Mouse (Mus musculus) liver, adult 2 months (tissue): ENCODE data around the gene Camk2b. TPM values are rescaled to one million over a fixed set of nuclear protein-coding genes. Genes with fewer than 3 reads are reported as not detected.
A peak's percentile ranks its signal among the peaks of the same experiment; 100 is the strongest.

Source experiments
- DNase-seq: peaks from one replicate; pipeline ENCODE4 v3.0.0-alpha.2; 2011; ENCODE audit warnings: low read depth, low spot score; ENCODE audit errors: extremely low read depth
- H3K27ac ChIP-seq: fragments of 200-500 bp; replicated peaks from 2 replicates; pipeline ENCODE4 v1.5.1; 2012; ENCODE audit warnings: low read depth, mild to moderate bottlenecking, control low read depth, inconsistent platforms, low read length; ENCODE audit not compliant: insufficient read depth
- H3K27me3 ChIP-seq: fragments of 200-500 bp; 2 replicates; pipeline ENCODE4 v1.6.1; 2012; ENCODE audit warnings: mild to moderate bottlenecking, moderate library complexity, low read length, inconsistent platforms; ENCODE audit not compliant: control insufficient read depth, insufficient read depth
- H3K36me3 ChIP-seq: fragments of 200-500 bp; 2 replicates; pipeline ENCODE4 v1.6.1; 2012; ENCODE audit warnings: low read length, inconsistent platforms; ENCODE audit not compliant: control insufficient read depth, insufficient read depth
- H3K4me1 ChIP-seq: fragments of 200-500 bp; 2 replicates; pipeline ENCODE4 v1.6.1; 2011; ENCODE audit warnings: low read length; ENCODE audit not compliant: control insufficient read depth, insufficient read depth
- H3K4me3 ChIP-seq: fragments of 200-500 bp; 2 replicates; pipeline ENCODE4 v1.5.1; 2011; ENCODE audit warnings: low read depth, mild to moderate bottlenecking, control low read depth, low read length, moderate library complexity; ENCODE audit not compliant: insufficient read depth
- H3K79me2 ChIP-seq: fragments of 200-500 bp; 2 replicates; pipeline ENCODE4 v1.6.1; 2012; ENCODE audit warnings: inconsistent platforms, mild to moderate bottlenecking, low read length, moderate library complexity; ENCODE audit not compliant: control insufficient read depth, insufficient read depth
- H3K9ac ChIP-seq: fragments of 200-500 bp; 2 replicates; pipeline ENCODE4 v1.6.1; 2012; ENCODE audit warnings: low read depth, mild to moderate bottlenecking, control low read depth, inconsistent platforms, low read length
- CTCF ChIP-seq: fragments of 200-500 bp; IDR thresholded peaks from 2 replicates; pipeline ENCODE4 v1.5.1; 2011; ENCODE audit warnings: low read depth, low read length, control low read depth
- POLR2A ChIP-seq: fragments of 200-500 bp; IDR thresholded peaks from 2 replicates; pipeline ENCODE4 v1.6.1; 2011; ENCODE audit warnings: low read length, control low read depth; ENCODE audit not compliant: insufficient read depth; ENCODE audit errors: extremely low read depth
- WGBS: fragments of 180-500 bp; shearing (Covaris S2); methylation state at CpG from one replicate; pipeline ENCODE4 v1.1.7; 2018; 5-methylcytosine and 5-hydroxymethylcytosine counted together
- polyA plus RNA-seq: library from polyadenylated mRNA; depleted of rRNA; stranded (reverse); fragments of >200 nt; gene quantifications from 2 replicates; pipeline ENCODE4 v1.2.3, GENCODE M21; 2012
- total RNA-seq: library from RNA; depleted of rRNA; stranded (reverse); fragments of >200 nt; gene quantifications from 2 replicates; pipeline ENCODE4 v1.2.3, GENCODE M21; 2014

The Camk2b gene
- total and polyA plus RNA-seq, 2 experiments, result 8.1 to 8.5 TPM

DNA sequence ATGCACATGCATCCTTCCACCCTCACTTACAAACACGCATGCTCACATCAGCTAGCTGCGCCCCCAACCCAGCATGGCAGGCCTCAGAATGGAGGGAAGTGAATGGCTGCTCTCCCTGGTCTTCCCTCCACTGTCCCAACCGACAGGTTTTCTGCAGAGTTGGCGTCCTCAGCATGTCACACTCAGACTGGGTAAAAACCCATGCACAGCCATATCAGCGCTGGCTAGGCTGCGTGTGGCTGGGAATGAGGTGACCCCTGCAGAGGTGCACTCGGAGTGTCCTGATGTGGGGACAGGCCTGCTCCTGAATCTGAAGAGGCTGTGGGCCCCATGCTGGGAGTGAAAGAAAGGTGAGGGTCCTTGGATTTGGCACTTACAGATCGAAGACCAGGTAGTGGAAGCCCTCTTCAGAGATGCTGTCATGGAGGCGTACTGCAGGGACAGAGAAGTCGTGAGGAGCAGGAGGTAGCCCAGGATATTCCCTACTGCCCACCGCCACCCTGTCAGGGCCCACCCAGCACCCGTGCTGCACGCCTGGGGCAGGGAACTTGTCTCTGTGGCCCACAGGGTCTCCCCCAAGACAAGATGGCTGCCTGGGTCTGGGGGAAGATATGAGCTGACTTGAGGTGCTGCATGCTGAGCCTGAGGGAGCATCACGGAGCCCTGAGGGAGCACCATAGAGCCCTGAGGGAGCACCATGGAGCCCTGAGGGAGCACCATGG, 65.0 kb downstream of the Camk2b start:
- H3K9ac ChIP-seq, result no peak overlapping the region; the same call in 1 of the 2 replicates
- H3K27me3 ChIP-seq, result no peaks in the 10 kb centered on the region
- H3K4me3 ChIP-seq, result no peak overlapping the region
- no peak for DNase-seq
- no peak for TF ChIP-seq CTCF
- TF ChIP-seq POLR2A, result no peak
- H3K36me3 ChIP-seq, result no peaks in the 10 kb centered on the region
- no peaks in the 10 kb centered on the region; the same call in 1 of the 2 replicates for H3K79me2 ChIP-seq
- H3K27ac ChIP-seq, result no peak overlapping the region
- peaks cover 28% of the 10 kb centered on the region for H3K4me1 ChIP-seq
- 89% methylated on average over 14 of the region's 14 CpGs for WGBS

DNA sequence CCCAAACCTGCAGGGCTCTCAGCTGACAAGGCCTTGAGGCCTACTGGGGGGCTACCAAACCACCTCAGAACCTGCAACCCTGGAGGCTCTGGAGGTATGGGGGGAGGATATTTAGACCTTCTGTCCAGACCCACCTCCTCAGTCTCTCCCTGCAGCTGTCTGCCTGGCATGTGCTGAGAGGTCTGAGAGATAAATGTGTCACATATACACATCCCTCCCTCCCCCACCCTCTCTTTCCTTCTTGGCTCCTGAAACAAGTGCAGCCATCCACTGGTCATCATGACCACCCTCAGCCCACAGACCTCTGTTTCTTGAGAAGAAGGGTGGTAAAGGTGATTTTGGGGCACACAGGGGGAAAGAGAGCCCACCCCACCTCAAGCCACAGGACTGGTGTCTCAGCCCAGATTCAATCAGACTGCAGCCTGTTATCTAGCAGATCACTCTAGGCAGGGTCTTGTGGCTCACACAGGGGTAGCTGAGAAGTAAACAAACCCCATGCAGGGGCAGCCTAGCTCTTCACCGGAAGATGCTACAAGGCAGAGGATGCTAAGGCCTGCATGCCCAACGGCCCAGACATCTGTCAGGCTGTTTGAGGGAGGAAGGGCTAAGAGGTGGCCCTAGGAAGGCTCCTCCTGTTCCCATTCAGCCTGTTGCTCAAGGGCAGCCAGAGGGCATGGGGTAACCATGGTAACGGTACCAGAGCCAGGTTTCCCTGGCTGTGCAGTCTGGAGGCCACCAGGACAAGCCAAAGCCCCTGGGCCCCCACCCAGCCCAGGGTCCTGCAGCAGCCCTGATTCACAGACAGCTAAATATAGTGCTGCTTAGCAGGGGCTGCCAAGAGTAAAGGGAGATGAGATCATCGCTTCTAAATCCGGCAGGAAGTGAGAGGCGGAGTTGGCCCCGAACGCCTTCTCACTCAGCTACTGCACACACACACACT, 66.1 kb downstream of the Camk2b start:
- H3K4me1 ChIP-seq, result peaks cover 24% of the 10 kb centered on the region
- H3K27me3 ChIP-seq, result no peaks in the 10 kb centered on the region
- no peak overlapping the region for H3K9ac ChIP-seq
- WGBS, result 32% methylated on average over 8 of the region's 8 CpGs
- H3K27ac ChIP-seq, result 0 out of 2 replicates have a peak overlapping the region, but pooled peaks have one; percentile 10
- TF ChIP-seq POLR2A (no peak), CTCF (no peak)
- peak; percentile 58 for DNase-seq
- H3K79me2 ChIP-seq, result no peaks in the 10 kb centered on the region; the same call in 1 of the 2 replicates
- no peaks in the 10 kb centered on the region for H3K36me3 ChIP-seq
- H3K4me3 ChIP-seq, result no peak overlapping the region

DNA sequence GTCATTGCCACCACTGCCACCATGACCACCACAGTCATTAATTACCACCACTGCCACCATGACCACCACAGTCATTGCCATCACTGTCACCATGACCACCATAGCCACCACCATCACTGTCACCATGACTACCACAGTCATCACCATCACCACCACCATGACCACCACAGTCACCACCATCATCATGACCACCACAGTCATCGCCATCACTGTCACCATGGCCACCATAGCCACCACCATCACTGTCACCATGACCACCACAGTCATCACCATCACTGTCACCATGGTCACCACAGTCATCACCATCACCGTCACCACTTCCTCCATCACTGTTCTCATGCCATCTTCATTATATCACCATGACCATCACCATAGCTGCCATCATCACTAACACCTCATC, 67.7 kb downstream of the Camk2b start:
- WGBS, result 97% methylated on average over 2 of the region's 2 CpGs
- Histone ChIP-seq H3K4me3 (no peak overlapping the region), H3K27me3 (no peaks in the 10 kb centered on the region), H3K36me3 (no peaks in the 10 kb centered on the region), H3K4me1 (peaks cover 17% of the 10 kb centered on the region), H3K27ac (no peak overlapping the region), H3K9ac (no peak overlapping the region), H3K79me2 (no peaks in the 10 kb centered on the region)
- no peak for DNase-seq
- TF ChIP-seq POLR2A (no peak), CTCF (no peak)

DNA sequence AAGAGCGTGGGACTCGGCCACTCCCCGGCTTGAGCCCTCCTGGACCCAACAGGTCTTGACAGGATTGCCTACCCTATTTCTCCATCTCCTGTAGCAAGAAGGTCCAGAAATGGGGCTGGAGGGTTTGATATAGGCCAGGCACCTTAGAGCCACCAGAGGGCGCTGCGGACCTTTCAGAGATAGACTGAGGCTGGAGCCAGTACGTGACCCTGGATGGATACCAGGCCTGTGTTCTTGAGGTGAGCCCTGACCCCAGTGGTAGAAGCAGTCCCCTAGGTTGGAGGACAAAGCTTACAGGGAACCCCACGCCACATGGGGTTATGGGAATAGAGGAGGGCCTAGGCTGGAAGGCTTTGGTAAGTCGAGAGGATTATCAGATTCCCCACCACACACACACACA, 70.2 kb downstream of the Camk2b start:
- peak; percentile 68 for DNase-seq
- H3K79me2 ChIP-seq, result no peaks in the 10 kb centered on the region
- H3K4me3 ChIP-seq, result no peak overlapping the region
- no peak overlapping the region for H3K27ac ChIP-seq
- H3K9ac ChIP-seq, result no peak overlapping the region
- TF ChIP-seq CTCF (peak; percentile 98), POLR2A (no peak)
- H3K4me1 ChIP-seq, result peaks cover 4% of the 10 kb centered on the region; the same call in 1 of the 2 replicates
- 14% methylated on average over 8 of the region's 8 CpGs for WGBS
- H3K36me3 ChIP-seq, result no peaks in the 10 kb centered on the region
- H3K27me3 ChIP-seq, result no peaks in the 10 kb centered on the region

DNA sequence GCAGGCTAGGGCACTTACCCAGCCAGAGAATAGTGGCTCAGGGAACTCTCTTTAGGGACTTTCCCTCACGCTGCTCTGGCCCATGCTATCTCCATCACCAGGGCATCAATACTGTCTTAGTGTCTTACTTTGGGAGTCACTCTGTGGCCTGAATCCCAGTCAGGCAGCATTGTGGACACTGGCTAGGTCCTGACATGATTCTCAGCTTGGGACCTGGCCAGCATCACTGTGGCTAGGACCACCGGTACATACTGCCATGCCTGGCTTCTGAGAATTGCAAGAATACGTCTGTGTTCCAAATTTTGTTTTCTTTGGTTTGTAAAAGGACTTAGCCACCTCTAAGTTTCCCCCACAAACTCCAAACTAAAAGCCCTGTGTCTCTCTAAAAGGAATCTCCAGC, 71.3 kb downstream of the Camk2b start:
- Histone ChIP-seq H3K9ac (no peak overlapping the region), H3K4me1 (no peaks in the 10 kb centered on the region), H3K27me3 (no peaks in the 10 kb centered on the region), H3K4me3 (no peak overlapping the region), H3K36me3 (no peaks in the 10 kb centered on the region), H3K27ac (no peak overlapping the region), H3K79me2 (no peaks in the 10 kb centered on the region)
- no peak for TF ChIP-seq CTCF
- no peak for TF ChIP-seq POLR2A
- DNase-seq, result no peak
- WGBS, result 84% methylated on average over 3 of the region's 3 CpGs
